Mouse (Mus musculus): ENCODE results near the gene 9830107B12Rik. TPM values are rescaled to one million over a fixed set of nuclear protein-coding genes. Genes with fewer than 3 reads are reported as not detected.

9830107B12Rik gene
- total RNA-seq (2017), result 31.7 and 33.5 TPM in 2 replicates

DNA sequence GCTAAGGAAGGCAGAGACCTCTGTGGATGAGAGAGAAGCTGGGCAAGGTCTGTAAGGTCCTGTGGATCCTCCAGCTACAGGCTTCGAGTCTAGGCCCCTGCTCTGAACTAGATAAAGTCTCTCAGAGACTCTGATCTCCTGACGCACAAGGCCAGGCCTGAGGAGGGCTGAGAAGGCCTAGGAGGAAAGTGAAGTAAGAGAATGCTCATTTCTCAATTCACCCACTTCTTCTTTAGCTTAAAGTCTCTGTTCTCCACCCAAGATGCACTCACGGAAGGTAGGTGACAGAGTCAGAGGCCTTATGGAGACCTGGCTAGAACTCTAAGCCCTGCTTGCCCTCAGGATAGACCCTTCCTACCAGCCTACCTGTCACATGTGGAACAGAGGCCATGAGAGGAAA is at the start of gene 9830107B12Rik:
Gene 9830107B12Rik (minus strand): TSS at position 149 of the 400 bp plus-strand sequence.
- peak; percentile 53 for ATAC-seq (ENCODE audit: extremely low read depth, insufficient number of reproducible peaks, low FRiP score, poor library complexity, severe bottlenecking)

DNA sequence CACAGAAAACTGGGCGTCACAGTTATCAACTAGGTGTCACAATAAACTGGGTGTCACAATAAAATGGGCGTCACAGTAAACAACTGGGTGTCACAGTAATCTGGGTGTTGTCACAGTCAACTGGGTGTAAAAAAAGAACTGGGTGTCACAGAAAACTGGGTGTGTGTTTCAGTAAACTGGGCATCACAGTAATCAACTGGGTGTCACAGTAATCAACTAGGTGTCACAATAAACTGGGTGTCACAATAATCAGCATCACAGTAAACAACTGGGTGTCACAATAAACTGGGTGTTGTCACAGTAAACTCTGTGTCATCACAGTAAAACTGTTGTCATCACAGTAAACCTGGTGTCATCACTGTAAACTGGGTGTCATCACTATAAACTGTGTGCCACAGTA is 46.3 kb upstream of the 9830107B12Rik start:
- ATAC-seq (ENCODE audit: extremely low read depth, insufficient number of reproducible peaks, low FRiP score, poor library complexity, severe bottlenecking), result peak; percentile 42

DNA sequence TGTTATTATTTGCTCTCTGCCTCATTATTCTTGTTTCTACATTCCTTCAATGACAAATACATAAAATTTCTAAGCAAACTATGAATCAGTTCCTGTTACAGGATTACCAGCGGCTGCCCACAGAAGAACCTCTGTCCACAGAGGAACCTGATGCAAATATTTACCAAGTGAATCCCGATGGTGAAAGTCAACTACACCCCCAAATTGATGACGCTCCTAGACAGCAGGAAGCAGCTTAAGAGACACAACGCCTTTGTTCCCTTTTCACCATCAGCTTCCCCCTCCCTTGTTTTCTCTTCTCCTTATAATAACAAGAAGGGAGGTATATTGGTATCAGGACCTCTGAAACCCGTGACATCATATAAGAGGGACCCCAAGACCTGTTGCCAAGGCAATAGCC is 39.2 kb upstream of the 9830107B12Rik start:
- ATAC-seq (ENCODE audit: extremely low read depth, insufficient number of reproducible peaks, low FRiP score, poor library complexity, severe bottlenecking), result peak; percentile 88

DNA sequence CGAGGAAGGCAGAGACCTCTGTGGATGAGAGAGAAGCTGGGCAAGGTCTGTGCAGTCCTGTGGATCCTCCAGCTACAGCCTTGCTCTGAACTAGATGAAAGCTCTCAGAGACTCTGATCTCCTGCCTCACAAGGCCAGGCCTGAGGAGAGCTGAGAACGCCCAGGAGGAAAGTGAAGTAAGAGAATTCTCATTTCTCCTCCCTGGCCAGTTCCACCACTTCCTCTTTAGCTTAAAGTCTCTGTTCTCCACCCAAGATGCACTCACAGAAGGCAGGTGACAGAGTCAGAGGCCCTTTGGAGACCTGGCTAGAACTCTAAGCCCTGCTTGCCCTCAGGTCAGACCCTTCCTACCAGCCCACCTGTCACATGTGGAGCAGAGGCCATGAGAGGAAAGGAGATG is 21.0 kb upstream of the 9830107B12Rik start, which contains the start of gene A530064D06Rik:
Gene A530064D06Rik (minus strand): TSS at position 173 of the 400 bp plus-strand sequence.
- ATAC-seq (ENCODE audit: extremely low read depth, insufficient number of reproducible peaks, low FRiP score, poor library complexity, severe bottlenecking), result peak; percentile 56; the same call in 1 of the 2 replicates

DNA sequence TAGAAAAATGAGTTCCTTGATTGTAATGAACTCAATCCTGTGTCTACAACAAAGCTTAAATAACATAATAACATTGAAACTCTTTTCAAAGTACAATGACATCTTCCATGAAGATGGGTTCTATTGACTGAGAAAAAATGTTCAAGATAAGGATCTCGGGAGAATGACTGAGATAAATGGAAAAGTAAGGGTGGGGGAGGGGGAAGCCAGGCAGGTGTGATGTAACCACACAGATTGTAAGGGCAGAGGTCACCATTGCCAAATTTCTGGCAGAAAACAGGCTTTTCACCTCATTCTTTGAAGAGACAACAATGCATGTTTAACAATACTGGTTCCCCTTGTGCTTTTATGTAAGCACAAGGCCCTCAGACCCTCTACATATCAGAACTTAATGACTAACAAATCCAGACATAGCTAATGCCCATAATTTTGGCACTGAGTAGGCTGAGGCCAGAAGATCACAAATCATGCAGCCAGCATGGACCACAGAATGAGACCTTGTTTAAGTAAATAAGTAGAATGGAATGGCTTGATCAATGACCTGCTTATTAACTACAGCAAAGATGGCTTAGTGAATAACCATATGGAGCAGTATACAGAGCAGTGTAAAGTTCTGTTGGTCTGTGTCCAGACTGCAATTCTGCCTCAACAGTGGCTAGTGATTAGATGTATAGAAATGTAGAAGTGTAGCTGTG is 11.5 kb upstream of the 9830107B12Rik start:
- ATAC-seq (ENCODE audit: extremely low read depth, insufficient number of reproducible peaks, low FRiP score, poor library complexity, severe bottlenecking), result no peak

DNA sequence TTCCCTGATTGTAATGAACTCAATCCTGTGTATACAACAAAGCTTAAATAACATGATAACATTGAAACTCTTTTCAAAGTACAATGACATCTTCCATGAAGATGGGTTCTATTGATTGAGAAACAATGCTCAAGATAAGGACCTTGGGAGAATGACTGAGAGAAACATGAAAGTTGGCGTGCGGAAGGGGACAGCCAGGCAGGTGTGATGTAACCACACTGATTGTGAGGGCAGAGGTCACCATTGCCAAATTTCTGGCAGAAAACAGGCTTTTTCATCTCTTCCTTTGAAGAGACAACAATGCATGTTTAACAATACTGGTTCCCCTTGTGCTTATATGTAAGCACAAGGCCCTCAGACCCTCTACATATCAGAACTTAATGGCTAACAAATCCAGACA is 13.3 kb downstream of the 9830107B12Rik start:
- ATAC-seq (ENCODE audit: extremely low read depth, insufficient number of reproducible peaks, low FRiP score, poor library complexity, severe bottlenecking), result no peak

DNA sequence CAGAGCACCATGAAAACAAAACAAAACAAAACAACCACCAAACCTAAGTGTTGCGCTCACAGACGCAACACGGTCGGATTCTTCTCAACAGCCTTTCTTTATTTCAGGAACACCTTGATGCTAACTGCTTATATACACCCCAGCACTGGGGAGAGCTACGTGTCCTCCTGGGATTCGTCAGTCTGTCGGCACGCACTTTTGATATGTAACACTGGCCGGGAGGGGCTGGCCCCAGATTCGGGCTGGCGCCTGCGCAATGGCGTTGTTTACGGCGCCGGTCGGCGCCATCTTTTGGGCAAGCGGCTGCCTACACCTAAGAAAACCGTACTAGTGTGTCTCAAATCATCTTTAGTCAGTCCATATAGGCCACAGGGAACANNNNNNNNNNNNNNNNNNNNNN is 25.6 kb downstream of the 9830107B12Rik start:
- no peak for ATAC-seq (ENCODE audit: extremely low read depth, insufficient number of reproducible peaks, low FRiP score, poor library complexity, severe bottlenecking)

DNA sequence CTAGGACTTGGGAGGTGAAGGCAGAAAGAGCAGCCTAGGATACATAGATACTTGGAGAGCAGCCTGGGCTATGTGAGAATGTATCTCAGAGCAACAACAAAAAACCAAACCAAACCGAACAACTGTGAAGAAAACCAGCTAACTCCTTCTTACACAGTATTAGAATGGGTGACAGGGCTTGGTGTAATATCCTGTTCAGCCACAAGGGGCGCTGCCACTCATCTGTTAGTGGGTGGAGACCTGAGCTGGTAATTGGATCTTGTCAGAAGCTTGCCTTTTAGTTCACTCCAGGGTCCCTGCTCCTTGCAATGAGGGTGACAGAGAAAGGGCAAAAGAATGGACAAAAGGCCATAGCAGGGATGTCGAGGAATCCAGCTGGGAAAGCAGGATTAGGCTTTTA is 26.4 kb downstream of the 9830107B12Rik start:
- peak; percentile 73 for ATAC-seq (ENCODE audit: extremely low read depth, insufficient number of reproducible peaks, low FRiP score, poor library complexity, severe bottlenecking)

DNA sequence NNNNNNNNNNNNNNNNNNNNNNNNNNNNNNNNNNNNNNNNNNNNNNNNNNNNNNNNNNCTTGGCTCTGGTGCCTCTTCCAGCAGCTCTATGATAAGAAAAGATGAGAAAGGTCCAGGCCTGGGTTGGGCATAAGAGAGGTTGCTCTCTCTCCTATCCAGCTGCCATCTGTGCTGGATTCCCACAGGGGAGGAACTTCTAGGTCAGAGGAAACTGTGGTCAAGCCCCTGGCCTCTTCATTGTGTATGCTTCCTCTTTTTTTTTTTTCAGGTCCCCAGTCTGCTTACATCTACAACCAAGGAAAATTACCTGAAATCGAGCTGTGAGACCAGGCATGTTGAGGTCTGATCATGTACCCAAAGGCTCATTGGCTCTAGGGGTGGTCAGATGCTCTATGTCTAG is 27.5 kb downstream of the 9830107B12Rik start:
- ATAC-seq (ENCODE audit: extremely low read depth, insufficient number of reproducible peaks, low FRiP score, poor library complexity, severe bottlenecking), result peak; percentile 82

DNA sequence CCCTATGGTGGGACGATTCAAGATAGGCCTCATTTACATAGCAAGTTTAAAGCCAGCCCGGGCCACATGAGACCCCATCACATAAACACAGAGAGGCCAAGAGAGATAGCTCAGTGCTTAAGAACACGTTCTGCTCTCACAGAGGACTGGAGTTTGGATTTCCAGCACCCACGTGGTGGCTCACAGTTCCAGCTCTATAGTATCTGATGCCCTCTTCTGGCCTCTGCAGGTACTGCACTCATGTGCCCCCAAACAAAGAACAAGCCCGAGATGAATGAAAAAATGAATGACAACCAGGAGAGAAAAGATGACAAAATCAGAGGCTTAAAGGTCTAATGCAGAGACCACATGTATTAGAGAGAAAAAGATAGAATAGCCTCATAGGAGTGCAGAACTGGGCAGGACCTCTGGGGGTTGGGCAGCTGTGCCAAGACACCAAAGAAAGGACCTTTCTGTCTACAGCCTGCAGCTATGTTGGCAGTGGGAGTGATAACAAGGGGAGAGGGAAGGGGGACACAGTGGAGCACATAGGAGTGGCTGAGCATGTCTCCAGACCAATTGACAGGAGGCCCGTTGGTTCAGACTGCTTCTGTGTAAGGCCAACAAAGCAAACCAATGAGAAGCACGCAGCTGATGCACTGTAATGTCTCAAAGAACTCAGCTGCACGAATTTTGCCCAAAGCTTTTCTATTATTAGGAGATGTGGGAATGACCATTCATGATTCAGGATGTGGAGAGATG is 35.4 kb downstream of the 9830107B12Rik start:
- peak; percentile 25; the same call in 1 of the 2 replicates for ATAC-seq (ENCODE audit: extremely low read depth, insufficient number of reproducible peaks, low FRiP score, poor library complexity, severe bottlenecking)

DNA sequence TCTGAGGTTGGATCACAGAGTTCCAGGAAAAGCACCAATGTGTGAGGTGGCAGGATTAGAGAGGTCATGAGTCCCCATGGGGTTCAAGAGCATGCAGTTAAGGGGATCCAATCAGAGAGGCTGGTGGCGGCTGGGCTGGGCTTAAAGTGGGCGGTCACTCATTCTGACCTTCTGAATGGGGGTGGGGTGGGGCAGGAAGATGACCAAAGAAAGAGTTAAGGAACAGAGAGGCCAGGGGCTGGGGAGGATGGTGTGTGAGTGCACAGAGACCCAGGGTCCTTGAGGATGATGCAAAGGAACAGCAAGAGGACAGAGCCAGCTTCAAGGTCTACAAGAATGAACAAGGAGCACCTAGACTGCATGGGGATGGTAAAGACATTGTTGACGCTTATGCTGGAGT is 37.5 kb downstream of the 9830107B12Rik start:
- ATAC-seq (ENCODE audit: extremely low read depth, insufficient number of reproducible peaks, low FRiP score, poor library complexity, severe bottlenecking), result no peak

DNA sequence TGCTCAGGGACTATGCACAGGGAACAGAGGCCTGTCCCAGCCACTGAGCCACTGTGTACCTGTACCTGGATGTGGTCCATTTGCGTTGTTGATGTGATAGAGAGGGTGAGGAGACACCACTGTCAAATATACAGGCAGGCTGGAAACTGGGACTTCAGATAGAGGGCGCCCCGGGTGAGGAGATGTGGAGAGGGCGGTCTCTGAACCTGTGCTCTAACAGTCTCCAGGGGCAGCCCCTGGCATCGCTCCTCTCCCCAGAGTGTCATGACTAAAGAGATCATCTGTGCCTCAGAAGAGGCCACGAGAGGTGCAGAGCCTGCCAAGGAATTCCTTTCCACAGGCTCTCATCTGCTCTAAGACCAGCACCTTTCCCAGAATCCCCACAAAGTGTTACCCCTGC is 38.2 kb downstream of the 9830107B12Rik start:
- peak; percentile 30; the same call in 1 of the 2 replicates for ATAC-seq (ENCODE audit: extremely low read depth, insufficient number of reproducible peaks, low FRiP score, poor library complexity, severe bottlenecking)

DNA sequence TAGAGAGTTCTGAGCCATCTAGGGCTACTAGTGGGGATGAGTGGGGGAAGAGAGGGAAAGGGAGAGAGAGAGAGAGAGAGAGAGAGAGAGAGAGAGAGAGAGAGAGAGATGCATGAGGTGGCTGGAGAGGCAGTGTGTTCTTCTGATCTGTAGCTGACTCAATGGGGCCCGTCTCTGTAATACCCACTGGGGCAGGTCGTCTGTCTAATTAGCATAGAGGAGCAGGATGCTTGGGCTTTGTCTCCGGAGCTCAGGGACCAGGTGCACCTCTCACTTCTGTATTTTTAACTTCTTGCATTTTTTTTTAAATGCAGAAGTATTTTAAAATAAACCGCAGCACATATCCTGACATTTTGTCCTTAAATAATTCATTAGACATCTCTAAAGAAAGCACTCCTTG is 38.7 kb downstream of the 9830107B12Rik start:
- peak; percentile 84 for ATAC-seq (ENCODE audit: extremely low read depth, insufficient number of reproducible peaks, low FRiP score, poor library complexity, severe bottlenecking)

DNA sequence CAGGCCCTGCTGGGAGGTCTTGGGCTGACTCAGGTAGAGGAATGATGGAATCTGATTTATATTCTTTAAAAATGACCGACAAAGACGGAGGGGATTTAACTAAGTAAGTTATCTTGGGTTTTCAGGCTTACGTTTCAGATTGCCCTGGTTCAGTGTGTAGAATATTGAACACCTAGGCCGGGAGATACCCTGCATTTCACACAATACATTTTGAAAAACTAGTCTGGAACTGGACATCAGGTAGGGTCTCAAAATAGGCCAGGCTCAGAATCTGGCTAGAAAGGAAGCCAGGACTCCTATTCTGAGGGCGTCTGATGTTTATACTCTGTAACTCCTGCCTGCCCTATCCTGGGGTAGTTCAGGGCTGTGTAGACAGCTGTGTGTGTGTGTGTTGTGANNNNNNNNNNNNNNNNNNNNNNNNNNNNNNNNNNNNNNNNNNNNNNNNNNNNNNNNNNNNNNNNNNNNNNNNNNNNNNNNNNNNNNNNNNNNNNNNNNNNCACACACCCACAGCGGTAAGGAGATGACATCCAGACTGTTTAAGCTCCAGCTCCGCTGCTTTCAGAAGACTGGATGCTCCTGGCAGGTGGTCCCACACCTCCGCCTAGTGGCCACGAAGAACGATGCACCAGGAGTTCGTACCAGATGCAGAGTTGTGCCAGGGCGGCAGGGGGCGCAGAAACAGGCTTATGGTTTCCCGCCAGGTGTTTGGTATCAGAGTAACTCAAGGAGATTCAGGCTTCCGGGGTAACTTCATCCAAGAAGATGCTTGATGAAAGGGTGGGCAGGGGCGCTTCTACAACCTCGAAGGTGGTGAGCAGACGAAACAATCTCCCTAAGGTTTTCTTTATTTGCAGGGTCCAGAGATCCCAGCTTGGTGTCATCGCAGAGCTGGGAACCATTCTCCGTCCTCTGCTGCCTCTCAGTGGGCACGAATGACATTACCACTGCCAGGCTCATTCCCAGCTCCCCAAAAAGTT is 45.3 kb downstream of the 9830107B12Rik start:
- ATAC-seq (ENCODE audit: extremely low read depth, insufficient number of reproducible peaks, low FRiP score, poor library complexity, severe bottlenecking), result peak; percentile 89

DNA sequence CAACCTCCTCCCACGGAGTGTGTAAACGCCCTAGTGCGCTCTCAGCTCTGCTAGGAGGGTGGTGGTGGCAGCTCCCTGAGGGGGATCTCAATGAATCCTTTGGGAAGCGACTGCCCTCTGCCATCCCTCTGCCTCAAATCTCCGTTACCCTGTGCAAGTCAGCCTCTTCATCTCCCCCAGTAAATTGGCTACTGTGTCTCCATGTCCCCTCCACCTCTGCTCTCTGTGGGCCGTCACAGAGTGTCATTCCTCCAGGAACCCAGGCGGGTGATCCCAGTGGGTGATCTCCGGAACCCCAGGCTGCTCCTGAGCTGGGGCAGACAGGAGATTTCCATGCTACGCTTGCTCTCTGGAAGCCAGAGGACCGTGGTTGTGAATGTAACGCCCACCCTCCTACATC is 46.8 kb downstream of the 9830107B12Rik start:
- no peak for ATAC-seq (ENCODE audit: extremely low read depth, insufficient number of reproducible peaks, low FRiP score, poor library complexity, severe bottlenecking)

DNA sequence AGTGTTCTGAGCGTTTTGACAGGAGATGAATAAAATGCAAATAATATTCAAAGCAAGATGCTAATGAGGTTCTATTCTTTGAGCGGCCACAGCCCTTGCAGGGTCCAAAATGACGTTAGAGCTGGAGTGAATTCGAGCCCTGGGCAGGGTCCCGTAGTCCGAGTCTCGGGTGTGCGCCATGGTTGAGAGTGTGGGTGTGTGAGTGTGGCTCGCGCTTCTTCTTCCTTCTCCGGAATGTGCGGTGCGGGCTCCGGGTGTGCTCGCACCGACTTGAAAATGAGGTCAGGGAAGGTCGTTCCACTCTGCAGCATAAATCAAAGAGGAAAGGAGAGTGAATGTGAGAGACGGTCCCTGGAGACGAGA is 47.6 kb downstream of the 9830107B12Rik start:
- peak; percentile 4; the same call in 1 of the 2 replicates for ATAC-seq (ENCODE audit: extremely low read depth, insufficient number of reproducible peaks, low FRiP score, poor library complexity, severe bottlenecking)

DNA sequence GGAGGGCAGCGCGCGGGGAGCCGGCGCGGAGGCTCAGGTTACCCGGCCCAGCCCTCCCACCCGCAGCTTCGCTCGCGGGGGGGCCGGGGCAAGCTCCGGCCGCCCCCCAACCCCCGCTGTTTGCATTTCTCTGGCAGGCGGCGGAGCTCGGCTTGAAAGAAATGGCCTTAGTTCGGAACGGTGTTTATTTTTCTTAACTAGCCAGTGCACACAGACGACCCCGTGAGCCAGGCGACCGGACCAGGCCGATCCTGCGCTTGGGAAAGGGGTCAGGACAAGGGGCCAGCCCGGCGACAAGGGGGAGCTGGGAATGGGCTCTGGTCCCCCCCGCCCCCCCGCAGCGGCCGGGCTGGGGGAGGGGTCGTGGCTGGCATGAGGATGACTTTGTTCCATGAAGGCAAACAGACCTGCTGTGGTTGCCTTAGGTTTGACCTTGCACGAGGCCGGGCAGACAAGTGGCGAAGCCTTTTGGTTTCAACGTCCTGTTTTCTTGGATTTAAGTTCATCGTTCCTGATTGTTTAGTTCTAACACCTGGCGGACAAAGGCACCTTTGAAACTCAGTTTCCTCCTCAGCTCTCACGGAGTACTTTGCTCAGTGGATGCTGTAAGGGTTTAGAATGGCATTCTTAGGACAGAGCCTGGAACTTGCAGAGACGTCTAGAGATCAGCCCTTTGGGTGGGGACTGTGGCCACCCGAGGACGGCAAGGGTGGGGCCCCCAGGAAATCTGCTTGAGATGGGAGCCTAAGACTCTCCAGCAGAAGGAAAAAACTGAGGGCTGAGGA is 48.1 kb downstream of the 9830107B12Rik start:
- no peak for ATAC-seq (ENCODE audit: extremely low read depth, insufficient number of reproducible peaks, low FRiP score, poor library complexity, severe bottlenecking)

DNA sequence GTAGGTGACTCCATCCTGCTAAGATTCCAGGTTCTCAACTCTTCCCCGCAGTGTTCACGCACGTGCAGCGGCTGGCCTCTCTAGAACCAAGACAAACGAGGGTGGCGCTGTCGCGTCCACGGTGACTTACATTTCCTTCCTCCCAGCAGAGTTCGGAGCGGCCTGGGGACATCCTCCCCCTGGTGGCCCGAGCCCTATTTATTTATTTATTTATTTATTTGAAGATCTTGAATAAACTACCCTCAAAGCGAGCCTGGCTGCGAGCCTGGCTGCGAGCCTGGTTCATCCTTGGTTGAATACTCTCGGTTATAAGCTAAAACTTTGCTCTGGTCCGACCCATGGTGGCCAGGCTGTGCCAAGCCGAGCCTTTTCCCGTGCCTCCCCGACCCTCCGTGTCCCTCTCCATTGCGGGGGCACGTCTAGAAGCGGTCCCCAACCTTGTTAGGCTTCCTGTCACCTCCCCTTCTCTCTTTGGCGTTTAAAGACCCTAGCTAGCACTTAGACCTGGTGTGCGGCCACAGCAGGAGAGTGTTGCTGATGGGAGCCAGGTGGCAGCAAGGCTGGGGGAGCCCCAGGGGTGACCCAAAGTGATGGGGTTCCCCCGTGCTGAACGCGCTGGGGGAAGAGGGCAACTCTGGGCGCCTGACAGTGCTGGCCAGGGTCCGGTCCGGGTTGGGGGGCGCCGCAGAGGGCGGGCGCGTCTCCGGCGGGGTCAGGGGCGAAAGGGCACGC is 48.9 kb downstream of the 9830107B12Rik start:
- ATAC-seq (ENCODE audit: extremely low read depth, insufficient number of reproducible peaks, low FRiP score, poor library complexity, severe bottlenecking), result peak; percentile 39
